Mouse (Mus musculus) kidney, embryonic 15.5 days (tissue): ENCODE data around the gene Yy2. TPM values are rescaled to one million over a fixed set of nuclear protein-coding genes. Genes with fewer than 3 reads are reported as not detected.

Source experiments
- ATAC-seq: fragments of 200-750 bp; cut with Nextera tagmentation; replicated peaks from 2 replicates; pipeline ENCODE4 v1.8.0; 2017; ENCODE audit warnings: moderate TSS enrichment; ENCODE audit not compliant: low FRiP score
- H3K27ac ChIP-seq: fragments of 300-500 bp; sonication (generic); 2 replicates; pipeline ENCODE4 v1.5.1; 2015; ENCODE audit warnings: mild to moderate bottlenecking, inconsistent platforms
- H3K27me3 ChIP-seq: fragments of 300-500 bp; sonication (generic); 2 replicates; pipeline ENCODE4 v1.6.1; 2015; ENCODE audit warnings: inconsistent platforms
- H3K36me3 ChIP-seq: fragments of 300-500 bp; sonication (generic); 2 replicates; pipeline ENCODE4 v1.6.1; 2015; ENCODE audit warnings: inconsistent platforms
- H3K4me1 ChIP-seq: fragments of 300-500 bp; sonication (generic); 2 replicates; pipeline ENCODE4 v1.6.1; 2015; ENCODE audit warnings: inconsistent platforms
- H3K4me2 ChIP-seq: fragments of 300-500 bp; sonication (generic); 2 replicates; pipeline ENCODE4 v1.6.1; 2015; ENCODE audit warnings: moderate library complexity, mild to moderate bottlenecking, inconsistent platforms
- H3K4me3 ChIP-seq: fragments of 300-500 bp; sonication (generic); replicated peaks from 2 replicates; pipeline ENCODE4 v1.5.1; 2015; ENCODE audit warnings: mild to moderate bottlenecking, inconsistent platforms
- H3K9ac ChIP-seq: fragments of 300-500 bp; sonication (generic); 2 replicates; pipeline ENCODE4 v1.6.1; 2015; ENCODE audit warnings: mild to moderate bottlenecking, inconsistent platforms
- H3K9me3 ChIP-seq: fragments of 300-500 bp; sonication (generic); replicated peaks from 2 replicates; pipeline ENCODE4 v1.6.1; 2016; ENCODE audit warnings: inconsistent platforms
- WGBS: fragments of 180-500 bp; shearing (Covaris S2); methylation state at CpG from one replicate; pipeline ENCODE4 v1.1.7; 2015; ENCODE audit warnings: mixed read lengths; 5-methylcytosine and 5-hydroxymethylcytosine counted together
- polyA plus RNA-seq: library from polyadenylated mRNA; unstranded; fragments of >200 nt; fragmentation: Nextera tagmentation; extraction: Ambion mirVana; gene quantifications from 2 replicates; pipeline ENCODE4 v1.2.1, GENCODE M21; 2015

The Yy2 gene
- polyA plus RNA-seq, 1 experiment from 2014 or later = 5.2 TPM

DNA sequence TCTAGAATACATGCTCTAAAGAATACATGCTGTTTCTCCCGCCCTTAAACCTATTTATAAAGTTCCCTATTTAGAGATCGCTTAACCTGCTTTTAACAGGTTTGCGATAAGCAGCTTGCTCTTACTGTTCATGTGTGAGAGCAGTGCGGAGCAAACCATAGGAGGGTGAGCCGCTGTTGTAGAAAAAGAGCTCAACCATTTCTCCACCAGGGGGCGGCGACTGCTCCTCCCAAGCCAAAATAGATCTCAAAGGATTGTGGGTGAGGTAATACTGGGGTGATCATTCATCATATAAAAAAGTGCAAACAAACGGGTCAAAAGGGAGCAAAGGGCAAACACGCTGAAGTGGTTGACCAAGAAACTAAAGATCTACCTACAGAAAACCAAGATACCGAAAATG lies 5.0 kb downstream of the Yy2 start:
- H3K9me3 ChIP-seq = no peaks in the 10 kb centered on the region
- no peaks in the 10 kb centered on the region for H3K4me1 ChIP-seq
- H3K4me2 ChIP-seq = no peak overlapping the region
- 83% methylated on average over 10 of the region's 10 CpGs for WGBS
- no peaks in the 10 kb centered on the region for H3K27me3 ChIP-seq
- no peak overlapping the region for H3K9ac ChIP-seq
- H3K36me3 ChIP-seq = peaks cover 13% of the 10 kb centered on the region; the same call in 1 of the 2 replicates
- no peak overlapping the region for H3K4me3 ChIP-seq
- H3K27ac ChIP-seq = no peak overlapping the region
- no peak for ATAC-seq

DNA sequence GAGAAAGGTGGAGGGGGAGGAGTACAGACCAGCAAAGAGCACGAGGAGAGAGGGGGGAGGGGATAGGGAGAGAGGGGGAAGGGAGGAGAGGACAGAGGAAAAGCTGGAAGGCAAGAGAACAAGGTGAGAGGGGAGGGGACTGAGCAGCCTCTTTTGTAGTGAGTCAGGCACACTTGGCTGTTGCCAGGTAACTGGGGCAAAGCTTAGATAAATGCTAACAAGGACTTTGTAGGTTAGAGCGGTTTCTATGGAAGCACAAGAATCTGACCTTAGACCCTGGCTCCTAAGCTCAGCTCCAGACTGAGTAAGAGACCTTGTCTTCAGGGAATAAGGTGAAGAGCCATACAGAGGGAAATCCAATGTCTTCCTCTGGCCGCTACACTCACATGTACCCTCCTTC lies 21.7 kb downstream of the Yy2 start:
- Histone ChIP-seq H3K9ac (no peak overlapping the region), H3K27me3 (no peaks in the 10 kb centered on the region)
- 42% methylated on average over 3 of the region's 3 CpGs for WGBS

More for the DNA sequence above, 21.7 kb downstream of the Yy2 start:
- no peaks in the 10 kb centered on the region for H3K9me3 ChIP-seq
- H3K36me3 ChIP-seq = peaks cover 3% of the 10 kb centered on the region; the same call in 1 of the 2 replicates
- no peak overlapping the region for H3K27ac ChIP-seq
- H3K4me2 ChIP-seq = no peak overlapping the region
- peak; percentile 67 for ATAC-seq
- H3K4me1 ChIP-seq = no peaks in the 10 kb centered on the region
- no peak overlapping the region for H3K4me3 ChIP-seq

Other genes starting within 250 kb of the Yy2 start
- gene Phex, start 153.7 kb downstream of the Yy2 start, polyA plus RNA-seq = 0.21 and 0.35 TPM in 2 replicates
- gene Sms, start 76.7 kb downstream of the Yy2 start, polyA plus RNA-seq = 64.0 and 73.2 TPM in 2 replicates
- gene Mbtps2, start 29.7 kb upstream of the Yy2 start, polyA plus RNA-seq = 27.3 and 29.6 TPM in 2 replicates
- 6.0 and 12.0 TPM in 2 replicates for gene Smpx, start 129.9 kb upstream of the Yy2 start, polyA plus RNA-seq
- 0.39 and 0.64 TPM in 2 replicates for gene Klhl34, start 249.4 kb upstream of the Yy2 start, polyA plus RNA-seq